Mouse (Mus musculus): ENCODE measurements around the gene Ankrd31.
"Not testable (repeated sequence)": the region's sequence is repeated elsewhere in the genome, so short reads cannot be mapped to it uniquely, and the experiment has no call there.

Gene Ankrd31

GRCm38 (mm10) chr13:96748109-96748845 is at the start of gene Ankrd31:
Gene Ankrd31, plus strand, starts transcription at chr13:96748272.
- no peak for DNase-seq (ENCODE audit: low read depth, low spot score)

GRCm38 (mm10) chr13:96702567-96703278 is 45.3 kb upstream of the Ankrd31 start:
- no peak for DNase-seq (ENCODE audit: low read depth, low spot score)

GRCm38 (mm10) chr13:96709269-96710233 is 38.5 kb upstream of the Ankrd31 start:
- no peak for DNase-seq (ENCODE audit: low read depth, low spot score)

- no peak for DNase-seq (ENCODE audit: low read depth, low spot score)
These were observed 31.8 kb upstream of the Ankrd31 start for GRCm38 (mm10) chr13:96716311-96716710.

GRCm38 (mm10) chr13:96717821-96718220 is 30.3 kb upstream of the Ankrd31 start:
- DNase-seq (ENCODE audit: low read depth, low spot score): no peak

- no peak for DNase-seq (ENCODE audit: low read depth, low spot score)
These were observed 28.1 kb upstream of the Ankrd31 start for GRCm38 (mm10) chr13:96720003-96720402.

GRCm38 (mm10) chr13:96728289-96728688 is 19.8 kb upstream of the Ankrd31 start:
- DNase-seq (ENCODE audit: low read depth, low spot score): no peak

- DNase-seq (ENCODE audit: low read depth, low spot score): no peak
These were observed 18.9 kb upstream of the Ankrd31 start for GRCm38 (mm10) chr13:96729146-96729545.

- no peak for DNase-seq (ENCODE audit: low read depth, low spot score)
These were observed 18.0 kb upstream of the Ankrd31 start for GRCm38 (mm10) chr13:96730116-96730515.

- no peak for DNase-seq (ENCODE audit: low read depth, low spot score)
These were observed 12.9 kb upstream of the Ankrd31 start for GRCm38 (mm10) chr13:96735175-96735574.

- DNase-seq (ENCODE audit: low read depth, low spot score): no peak
These were observed 7.9 kb upstream of the Ankrd31 start for GRCm38 (mm10) chr13:96740159-96740558.

GRCm38 (mm10) chr13:96742871-96743270 is 5.2 kb upstream of the Ankrd31 start:
- no peak for DNase-seq (ENCODE audit: low read depth, low spot score)

- no peak for DNase-seq (ENCODE audit: low read depth, low spot score)
These were observed 2.0 kb upstream of the Ankrd31 start for GRCm38 (mm10) chr13:96746055-96746454.

- no peak for DNase-seq (ENCODE audit: low read depth, low spot score)
These were observed 1.8 kb downstream of the Ankrd31 start for GRCm38 (mm10) chr13:96749859-96750258.

GRCm38 (mm10) chr13:96760848-96761247 is 12.8 kb downstream of the Ankrd31 start:
- no peak for DNase-seq (ENCODE audit: low read depth, low spot score)

- DNase-seq (ENCODE audit: low read depth, low spot score): not testable (repeated sequence)
These were observed 38.0 kb downstream of the Ankrd31 start for GRCm38 (mm10) chr13:96786071-96786470.

GRCm38 (mm10) chr13:96793451-96793850 is 45.4 kb downstream of the Ankrd31 start:
- no peak for DNase-seq (ENCODE audit: low read depth, low spot score)

GRCm38 (mm10) chr13:96795301-96795700 is 47.2 kb downstream of the Ankrd31 start:
- DNase-seq (ENCODE audit: low read depth, low spot score): no peak

GRCm38 (mm10) chr13:96797500-96797899 is 49.4 kb downstream of the Ankrd31 start:
- no peak for DNase-seq (ENCODE audit: low read depth, low spot score)

GRCm38 (mm10) chr13:96849752-96850151 is 101.7 kb downstream of the Ankrd31 start:
- DNase-seq (ENCODE audit: low read depth, low spot score): no peak

- no peak for DNase-seq (ENCODE audit: low read depth, low spot score)
These were observed 104.1 kb downstream of the Ankrd31 start for GRCm38 (mm10) chr13:96852133-96852532.

GRCm38 (mm10) chr13:96853256-96853655 is 105.2 kb downstream of the Ankrd31 start:
- no peak for DNase-seq (ENCODE audit: low read depth, low spot score)

Data from skeletal muscle tissue, adult 2 months (tissue).